Mouse (Mus musculus): ENCODE data around the gene Gm44511.
A peak's percentile ranks its signal among the peaks of the same experiment; 100 is the strongest.
"Not testable (repeated sequence)": the region's sequence is repeated elsewhere in the genome, so short reads cannot be mapped to it uniquely, and the experiment has no call there.

Gm44511 gene

GRCm38 (mm10) chr6:128763736-128764523 lies 62.2 kb downstream of the Gm44511 start:
- peak; percentile 54 for DNase-seq (ENCODE audit: extremely low read depth, low read depth, low spot score)

GRCm38 (mm10) chr6:128762892-128763670 lies 63.0 kb downstream of the Gm44511 start:
- not testable (repeated sequence) for DNase-seq (ENCODE audit: extremely low read depth, low read depth, low spot score)

GRCm38 (mm10) chr6:128761144-128761540 lies 65.0 kb downstream of the Gm44511 start:
- DNase-seq (ENCODE audit: extremely low read depth, low read depth, low spot score) = no peak

- DNase-seq (ENCODE audit: extremely low read depth, low read depth, low spot score) = not testable (repeated sequence)
These were observed 65.5 kb downstream of the Gm44511 start for GRCm38 (mm10) chr6:128760416-128761143.

GRCm38 (mm10) chr6:128760016-128760415 lies 66.1 kb downstream of the Gm44511 start:
- not testable (repeated sequence) for DNase-seq (ENCODE audit: extremely low read depth, low read depth, low spot score)

GRCm38 (mm10) chr6:128759221-128759950 lies 66.7 kb downstream of the Gm44511 start:
- DNase-seq (ENCODE audit: extremely low read depth, low read depth, low spot score) = no peak

GRCm38 (mm10) chr6:128755402-128755763 lies 70.7 kb downstream of the Gm44511 start:
- not testable (repeated sequence) for DNase-seq (ENCODE audit: extremely low read depth, low read depth, low spot score)

GRCm38 (mm10) chr6:128754748-128755401 lies 71.2 kb downstream of the Gm44511 start:
- DNase-seq (ENCODE audit: extremely low read depth, low read depth, low spot score) = not testable (repeated sequence)

GRCm38 (mm10) chr6:128754265-128754664 lies 71.8 kb downstream of the Gm44511 start:
- DNase-seq (ENCODE audit: extremely low read depth, low read depth, low spot score) = not testable (repeated sequence)

GRCm38 (mm10) chr6:128753610-128754224 lies 72.4 kb downstream of the Gm44511 start:
- DNase-seq (ENCODE audit: extremely low read depth, low read depth, low spot score) = not testable (repeated sequence)

GRCm38 (mm10) chr6:128747006-128747405 lies 79.1 kb downstream of the Gm44511 start:
- not testable (repeated sequence) for DNase-seq (ENCODE audit: extremely low read depth, low read depth, low spot score)

- DNase-seq (ENCODE audit: extremely low read depth, low read depth, low spot score) = no peak
These were observed 88.7 kb downstream of the Gm44511 start for GRCm38 (mm10) chr6:128737445-128737844.

GRCm38 (mm10) chr6:128736100-128736499 lies 90.0 kb downstream of the Gm44511 start:
- no peak for DNase-seq (ENCODE audit: extremely low read depth, low read depth, low spot score)

- no peak for DNase-seq (ENCODE audit: extremely low read depth, low read depth, low spot score)
These were observed 91.2 kb downstream of the Gm44511 start for GRCm38 (mm10) chr6:128734896-128735295.

- DNase-seq (ENCODE audit: extremely low read depth, low read depth, low spot score) = no peak
These were observed 92.0 kb downstream of the Gm44511 start for GRCm38 (mm10) chr6:128733908-128734679.

- DNase-seq (ENCODE audit: extremely low read depth, low read depth, low spot score) = no peak
These were observed 94.1 kb downstream of the Gm44511 start for GRCm38 (mm10) chr6:128732032-128732431.
